ENCODE assay signal across 23 mouse cellular contexts in the genomic region with DNA sequence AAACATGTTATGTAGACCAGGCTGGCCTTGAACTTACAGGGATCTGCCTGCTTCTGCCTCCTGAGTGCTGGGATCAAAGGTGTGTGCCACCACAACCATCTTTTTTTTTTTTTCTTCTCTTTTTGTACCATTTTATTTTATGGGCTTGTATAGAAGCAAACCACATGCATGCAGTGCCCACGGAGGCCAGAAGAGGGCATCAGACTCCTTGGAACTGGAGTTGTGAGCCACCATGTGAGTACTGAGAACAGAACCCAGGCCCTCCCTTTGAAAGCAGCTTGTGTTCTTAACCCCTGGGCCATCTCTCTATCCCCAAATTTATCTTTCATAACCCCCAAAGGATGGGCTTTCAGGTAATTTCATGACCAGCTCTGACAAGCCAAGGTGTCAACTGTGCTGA. TPM values are rescaled to one million over a fixed set of nuclear protein-coding genes. Genes with fewer than 3 reads are reported as not detected.
DNase-seq lines count a peak whose midpoint lies in the region; ATAC-seq and TF ChIP-seq lines count a peak whose summit lies in the region.
"Had no signal": no experiment of that assay in that cellular context is flagged by ENCODE, and none has a peak within 500 bp of the region (broad histone marks: within the 10 kb centered on the region; RNA-seq: fewer than 3 reads in every experiment).

No protein-coding gene starts in this region.

- DNase-seq in gastrocnemius, adult 2 months: no peak
- no peak for DNase-seq in gastrocnemius, postnatal 10 days
- no peak for DNase-seq in liver, embryonic 14.5 days (ENCODE audit: low read depth in 3 of 3, low spot score in 3 of 3)
- no peak for DNase-seq in liver
- no peak for DNase-seq in gastrocnemius, adult 8-10 months (ENCODE audit: low spot score in 2 of 2)
- DNase-seq: adrenal gland, adult 8-10 months; cerebellum, adult 8-10 months; cerebellum, postnatal 36 days; kidney, adult 11 months; layer of hippocampus, postnatal 36 days; right cerebral cortex, postnatal 14 days; spleen, adult 18-20 months; thymus, postnatal 36 days had no signal

- 42% methylated on average over 1 of the region's 1 CpGs for WGBS in liver, embryonic 14.5 days (ENCODE audit: insufficient replicate concordance)

- TF ChIP-seq EP300 in liver, embryonic 14.5 days (IDR thresholded peaks at IDR 0.05; ENCODE audit: low read depth): no peak

- no peaks in the 10 kb centered on the region for H3K4me1 ChIP-seq in liver, embryonic 14.5 days (replicated peaks; ENCODE audit: control insufficient read depth in 2 of 2, insufficient read depth in 2 of 2, low read length in 1 of 2)
- peaks cover 8% of the 10 kb centered on the region for H3K4me1 ChIP-seq in E14TG2a.4 (replicated peaks; ENCODE audit: low read depth, low read length)
- no peaks in the 10 kb centered on the region for H3K4me1 ChIP-seq in cortical plate, adult 2 months (ENCODE audit: control insufficient read depth, insufficient read depth, low read length)
- H3K4me1 ChIP-seq: forebrain, embryonic 13.5 days; midbrain, embryonic 15.5 days; neural tube, embryonic 12.5 days had no signal

- no peak overlapping the region for H3K4me3 ChIP-seq in gastrocnemius, adult 2 months
- no peak overlapping the region for H3K4me3 ChIP-seq in liver, embryonic 14.5 days (ENCODE audit: insufficient read depth in 1 of 2, low read depth in 2 of 2, low read length in 2 of 2)
- H3K4me3 ChIP-seq in E14TG2a.4 (replicated peaks; ENCODE audit: low read length): no peak overlapping the region
- no peak overlapping the region for H3K4me3 ChIP-seq in cortical plate, adult 2 months (ENCODE audit: insufficient read depth, low read length)
- H3K4me3 ChIP-seq: forebrain, embryonic 13.5 days; limb, embryonic 12.5 days; midbrain, embryonic 15.5 days; neural tube, embryonic 12.5 days had no signal

- no peak overlapping the region for H3K4me2 ChIP-seq in liver, embryonic 14.5 days (ENCODE audit: low read depth)
- H3K4me2 ChIP-seq: forebrain, embryonic 13.5 days; heart, embryonic 11.5 days; limb, embryonic 12.5 days; midbrain, embryonic 15.5 days; neural tube, embryonic 12.5 days had no signal

- no peaks in the 10 kb centered on the region for H3K27me3 ChIP-seq in liver, embryonic 14.5 days (ENCODE audit: control insufficient read depth, insufficient read depth, low read length)
- no peaks in the 10 kb centered on the region for H3K27me3 ChIP-seq in E14TG2a.4 (ENCODE audit: insufficient read depth, low read length)
- H3K27me3 ChIP-seq: limb, embryonic 12.5 days; midbrain, embryonic 15.5 days; neural tube, embryonic 12.5 days had no signal

- no peaks in the 10 kb centered on the region for H3K36me3 ChIP-seq in liver, embryonic 14.5 days (replicated peaks; ENCODE audit: control insufficient read depth, insufficient read depth, low read depth)
- no peaks in the 10 kb centered on the region for H3K36me3 ChIP-seq in E14TG2a.4 (ENCODE audit: insufficient read depth, low read length)
- H3K36me3 ChIP-seq: limb, embryonic 12.5 days; midbrain, embryonic 15.5 days; neural tube, embryonic 12.5 days had no signal

- no peak overlapping the region for H3K9ac ChIP-seq in liver, embryonic 14.5 days (replicated peaks)
- H3K9ac ChIP-seq: forebrain, embryonic 13.5 days; limb, embryonic 12.5 days; midbrain, embryonic 15.5 days; neural tube, embryonic 12.5 days had no signal

- no peak for ATAC-seq in liver, embryonic 14.5 days (ENCODE audit: insufficient read depth)
- ATAC-seq: activated CD4-positive, CD25-positive, alpha-beta regulatory T cell, adult 4 months; forebrain, embryonic 13.5 days; hindbrain, postnatal 0 days; midbrain, embryonic 15.5 days had no signal

- TF ChIP-seq POLR2A in cortical plate, adult 2 months (IDR thresholded peaks at IDR 0.05; ENCODE audit: extremely low read depth, insufficient read depth, low read length): no peak

- H3K27ac ChIP-seq in gastrocnemius, adult 2 months: no peak overlapping the region
- H3K27ac ChIP-seq in liver, embryonic 14.5 days: no peak overlapping the region
- H3K27ac ChIP-seq in cortical plate, adult 2 months (ENCODE audit: insufficient read depth, low read length): no peak overlapping the region
- H3K27ac ChIP-seq: forebrain, embryonic 13.5 days; hindbrain, postnatal 0 days; limb, embryonic 12.5 days; macrophage; midbrain, embryonic 15.5 days; neural tube, embryonic 12.5 days had no signal

- intact Hi-C loops in gastrocnemius, adult 2 months (cut with DNase I): no loop called here

- TF ChIP-seq CTCF in gastrocnemius, adult 2 months (IDR thresholded peaks at IDR 0.05): peak; percentile 17; the same call in 1 of the 2 replicates
- peak; percentile 26; the same call in 1 of the 2 replicates for TF ChIP-seq CTCF in liver, embryonic 14.5 days (IDR thresholded peaks at IDR 0.05; ENCODE audit: low read depth)
- peak; percentile 27 for TF ChIP-seq CTCF in E14TG2a.4 (conservative IDR thresholded peaks at IDR 0.05; ENCODE audit: low read length)
- TF ChIP-seq CTCF in cortical plate, adult 2 months (IDR thresholded peaks at IDR 0.05; ENCODE audit: extremely low read depth, insufficient read depth, low read length): 0 out of 2 replicates have a peak, but pooled peaks have one; percentile 1

- H3K9me3 ChIP-seq in liver, embryonic 14.5 days (ENCODE audit: control insufficient read depth, low read length): no peaks in the 10 kb centered on the region
- peaks cover 7% of the 10 kb centered on the region; the same call in 1 of the 2 replicates for H3K9me3 ChIP-seq in E14TG2a.4 (ENCODE audit: low read length)
- H3K9me3 ChIP-seq: midbrain, embryonic 15.5 days had no signal

RNA-seq across cellular contexts. Expression of a gene that starts 39.7 kb away (rescaled TPM):
- 10 to 100 TPM; 23.0 to 25.9 TPM for total RNA-seq in gastrocnemius, adult 2 months (2021)
- 10 to 100 TPM; 21.8 to 27.5 TPM for total RNA-seq in gastrocnemius, postnatal 10 days (2021)
- polyA plus RNA-seq in liver, embryonic 14.5 days (2012; rRNA removed): 3.7 and 6.1 TPM in 2 replicates
- 12.2 and 13.7 TPM in 2 replicates for polyA plus RNA-seq in liver, embryonic 14.5 days (2014; fragmentation: Nextera tagmentation; extraction: Ambion mirVana)
- 20.3 and 20.7 TPM in 2 replicates for polyA plus RNA-seq in cortical plate, adult 2 months (2012; rRNA removed)
- 10 to 100 TPM; 22.4 to 28.6 (median 23.5) TPM for total RNA-seq in gastrocnemius, adult 8-10 months (2022)

RNA-seq across cellular contexts. Expression of a gene that starts 54.8 kb away (rescaled TPM):
- total RNA-seq in gastrocnemius, adult 2 months (2021): 10 to 100 TPM; 25.7 to 31.9 TPM
- 10 to 100 TPM; 31.7 to 33.3 TPM for total RNA-seq in gastrocnemius, postnatal 10 days (2021)
- polyA plus RNA-seq in liver, embryonic 14.5 days (2012; rRNA removed): 20.9 and 31.3 TPM in 2 replicates
- 37.7 and 41.4 TPM in 2 replicates for polyA plus RNA-seq in liver, embryonic 14.5 days (2014; fragmentation: Nextera tagmentation; extraction: Ambion mirVana)
- polyA plus RNA-seq in cortical plate, adult 2 months (2012; rRNA removed): 53.7 and 55.6 TPM in 2 replicates
- total RNA-seq in gastrocnemius, adult 8-10 months (2022): 10 to 100 TPM; 26.2 to 31.3 (median 28.5) TPM
